Mouse (Mus musculus): ENCODE measurements around the gene Armcx5.
"Not testable (repeated sequence)": the region's sequence is repeated elsewhere in the genome, so short reads cannot be mapped to it uniquely, and the experiment has no call there.

GRCm38 (mm10) chrX:135795591-135796304 is 53.2 kb downstream of the Armcx5 start:
- TF ChIP-seq CTCF (IDR thresholded peaks at IDR 0.05; ENCODE audit: low read depth, low read length) = not testable (repeated sequence)
- TF ChIP-seq POLR2A (IDR thresholded peaks at IDR 0.05; ENCODE audit: insufficient read depth, low read length) = peak; percentile 24
